Mouse (Mus musculus) megakaryocyte, adult 5-6 weeks (primary cell): ENCODE measurements around the gene Prss57. TPM values are rescaled to one million over a fixed set of nuclear protein-coding genes. Genes with fewer than 3 reads are reported as not detected.

Source experiments
- ATAC-seq: 2 replicates; pipeline ENCODE4 v1.8.0; 2016; ENCODE audit warnings: mild to moderate bottlenecking, inconsistent platforms; ENCODE audit not compliant: poor library complexity, severe bottlenecking
- total RNA-seq, 2 experiments: library from RNA; stranded (forward) in 1 of 2; stranded (reverse) in 1 of 2; fragments of 153-499, 151-499 nt in 1 of 2; fragments of 221-1000, 200-1000 nt in 1 of 2; gene quantifications; 2 replicates each; pipeline versions ENCODE4 v1.2.3 to v1.2.4; 2015 to 2017

The Prss57 gene
- total RNA-seq, 2 experiments from 2014 or later, result 1.2 to 2.7 TPM

- no peak for ATAC-seq
Measured at GRCm38 (mm10) chr10:79808728-79809127, 18.0 kb upstream of the Prss57 start.

GRCm38 (mm10) chr10:79807826-79808225 lies 17.1 kb upstream of the Prss57 start:
- ATAC-seq, result no peak

DNA sequence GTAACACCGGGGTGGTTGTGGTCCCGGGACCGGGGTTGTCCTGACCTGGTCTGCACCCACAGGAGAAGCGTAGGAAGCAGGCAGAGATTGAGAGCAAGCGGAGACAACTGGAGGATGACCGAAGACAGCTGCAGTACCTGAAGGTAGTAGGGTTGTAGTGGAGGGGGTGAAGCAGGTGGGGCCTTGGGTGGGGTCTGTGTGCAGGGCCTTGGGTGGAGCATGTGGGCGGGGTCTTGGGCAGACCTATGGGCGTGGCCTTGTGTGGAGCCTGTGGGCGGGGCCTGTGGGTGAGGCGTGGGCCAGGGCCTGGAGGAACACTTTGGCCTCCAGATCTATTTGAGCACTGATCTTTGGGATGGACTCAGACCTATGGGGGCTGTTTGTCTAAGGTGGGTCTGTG lies 16.2 kb upstream of the Prss57 start:
- no peak for ATAC-seq

GRCm38 (mm10) chr10:79806331-79806730 lies 15.6 kb upstream of the Prss57 start:
- no peak for ATAC-seq

DNA sequence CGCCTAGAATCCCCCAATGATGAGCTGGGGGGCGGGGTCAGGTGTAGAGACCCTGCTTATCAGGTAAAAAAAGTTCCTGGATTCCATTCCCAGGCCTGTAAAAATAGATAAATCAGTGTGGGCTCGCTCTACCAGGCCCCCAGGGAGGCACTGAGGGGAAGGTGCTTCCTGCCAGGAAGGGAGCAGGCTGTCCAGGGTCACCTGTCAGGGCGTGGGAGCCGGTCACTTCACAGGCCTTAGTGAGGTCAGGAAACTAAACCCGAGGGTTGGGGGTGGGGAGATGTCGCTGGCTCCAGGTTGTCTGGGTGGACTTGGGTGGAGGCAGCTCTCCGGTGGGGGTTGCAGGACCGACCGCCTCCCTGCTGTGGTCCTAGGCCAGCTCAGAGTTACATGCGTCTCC lies 14.9 kb upstream of the Prss57 start:
- ATAC-seq, result no peak

GRCm38 (mm10) chr10:79803716-79804323 lies 13.1 kb upstream of the Prss57 start:
- no peak for ATAC-seq

DNA sequence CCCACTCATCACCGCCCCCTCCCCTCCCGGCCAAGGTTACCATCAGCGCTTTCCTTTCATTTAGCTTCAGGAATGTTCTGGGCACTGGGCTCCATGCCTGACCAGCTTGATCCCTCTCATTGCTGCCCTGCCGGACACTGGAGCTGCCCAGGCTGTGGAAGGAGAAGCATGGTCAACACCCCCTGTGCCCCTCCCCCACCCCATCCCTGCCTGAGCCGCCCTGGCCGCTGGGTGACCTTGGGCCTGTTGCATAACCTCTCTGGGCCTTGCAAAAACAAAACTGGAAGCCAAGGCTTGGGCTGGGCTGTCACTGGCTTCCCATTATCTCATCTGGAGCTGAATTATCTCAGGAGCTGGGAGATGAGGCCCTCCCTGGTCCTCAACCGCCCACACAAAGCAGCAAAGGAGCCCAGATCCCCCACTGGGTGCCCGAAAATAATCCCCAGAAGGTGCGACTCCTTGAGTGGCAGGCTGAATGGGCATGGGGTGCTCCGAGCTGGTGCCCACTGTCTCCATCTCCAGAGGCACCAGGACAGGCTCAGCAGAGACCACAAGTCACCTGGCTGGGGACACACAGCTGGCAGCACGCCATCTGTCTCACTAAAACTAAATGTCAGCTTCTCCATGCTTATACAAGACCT lies 11.7 kb upstream of the Prss57 start:
- ATAC-seq, result peak; percentile 74

DNA sequence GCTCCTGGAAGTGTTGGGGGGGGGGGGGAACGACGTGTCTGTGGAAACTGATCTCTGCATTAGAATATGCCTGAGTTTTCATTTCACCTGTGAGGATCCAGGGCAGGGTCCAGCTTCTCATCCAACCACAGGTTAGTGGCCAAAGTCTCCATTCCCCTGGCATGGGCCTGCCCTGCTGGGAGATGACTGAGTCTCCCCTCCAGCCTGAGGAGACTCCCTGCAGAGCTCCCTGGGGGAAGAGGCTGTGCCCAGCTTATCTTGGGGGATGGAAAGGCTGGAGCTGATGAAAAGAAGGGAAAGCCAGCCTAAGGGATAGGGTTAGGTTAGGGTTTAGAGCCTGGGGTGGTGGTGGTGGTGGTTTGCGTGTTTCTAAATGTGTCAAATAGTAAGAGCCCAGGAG lies 11.1 kb upstream of the Prss57 start:
- no peak for ATAC-seq

- ATAC-seq, result no peak
Measured at GRCm38 (mm10) chr10:79800508-79800907, 9.7 kb upstream of the Prss57 start.

DNA sequence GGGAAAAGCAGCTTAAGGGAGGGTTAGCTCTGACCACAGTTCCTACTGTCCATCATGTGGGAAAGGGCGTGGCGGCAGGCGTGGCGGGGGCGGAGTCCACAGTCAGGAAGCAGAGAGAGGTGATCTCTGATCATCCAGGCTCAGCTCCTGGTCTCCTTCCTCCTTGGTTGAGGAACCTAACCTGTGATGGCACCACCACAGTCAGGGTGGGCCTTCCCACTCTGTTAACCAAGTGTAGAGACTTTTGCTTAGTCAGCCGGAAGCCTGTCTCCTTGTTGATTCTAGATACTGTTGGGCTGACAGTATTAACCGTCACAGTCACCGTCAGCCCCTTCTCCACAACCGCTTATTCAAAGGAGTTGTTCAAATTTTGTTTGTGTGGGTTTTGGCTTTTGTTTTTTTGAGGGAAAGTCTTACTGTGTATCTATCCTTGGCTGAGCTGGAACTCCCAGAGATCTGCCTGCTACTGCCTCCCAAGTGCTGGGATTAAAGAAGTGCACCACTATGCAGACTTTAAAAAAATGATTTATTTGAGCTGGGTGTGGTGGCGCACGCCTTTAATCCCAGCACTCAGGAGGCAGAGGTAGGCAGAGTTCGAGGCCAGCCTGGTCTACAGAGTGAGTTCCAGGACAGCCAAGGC lies 7.6 kb upstream of the Prss57 start:
- ATAC-seq, result peak; percentile 66

GRCm38 (mm10) chr10:79797326-79797725 lies 6.6 kb upstream of the Prss57 start:
- no peak for ATAC-seq

DNA sequence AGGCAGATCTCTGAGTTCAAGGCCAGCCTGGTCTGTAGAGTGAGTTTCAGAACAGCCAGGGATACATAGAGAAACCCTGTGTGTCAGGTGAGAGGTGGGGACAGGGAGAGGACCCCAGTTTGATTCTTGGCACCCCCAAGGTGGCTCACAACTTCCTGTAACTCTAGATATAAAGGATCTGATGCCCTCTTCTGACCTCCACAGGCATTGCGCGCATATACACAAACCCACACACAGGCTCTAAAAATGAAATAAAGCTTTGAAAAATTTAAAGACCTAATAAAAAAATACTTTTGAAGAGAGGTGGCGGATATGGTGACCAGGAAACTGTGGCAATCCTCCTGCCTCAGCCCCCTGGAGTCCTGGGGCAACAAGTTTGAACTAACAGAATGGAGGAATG lies 5.1 kb upstream of the Prss57 start:
- ATAC-seq, result no peak

- ATAC-seq, result no peak
Measured at GRCm38 (mm10) chr10:79794491-79794931, 3.8 kb upstream of the Prss57 start.

GRCm38 (mm10) chr10:79793738-79794490 lies 3.2 kb upstream of the Prss57 start:
- ATAC-seq, result peak; percentile 14

DNA sequence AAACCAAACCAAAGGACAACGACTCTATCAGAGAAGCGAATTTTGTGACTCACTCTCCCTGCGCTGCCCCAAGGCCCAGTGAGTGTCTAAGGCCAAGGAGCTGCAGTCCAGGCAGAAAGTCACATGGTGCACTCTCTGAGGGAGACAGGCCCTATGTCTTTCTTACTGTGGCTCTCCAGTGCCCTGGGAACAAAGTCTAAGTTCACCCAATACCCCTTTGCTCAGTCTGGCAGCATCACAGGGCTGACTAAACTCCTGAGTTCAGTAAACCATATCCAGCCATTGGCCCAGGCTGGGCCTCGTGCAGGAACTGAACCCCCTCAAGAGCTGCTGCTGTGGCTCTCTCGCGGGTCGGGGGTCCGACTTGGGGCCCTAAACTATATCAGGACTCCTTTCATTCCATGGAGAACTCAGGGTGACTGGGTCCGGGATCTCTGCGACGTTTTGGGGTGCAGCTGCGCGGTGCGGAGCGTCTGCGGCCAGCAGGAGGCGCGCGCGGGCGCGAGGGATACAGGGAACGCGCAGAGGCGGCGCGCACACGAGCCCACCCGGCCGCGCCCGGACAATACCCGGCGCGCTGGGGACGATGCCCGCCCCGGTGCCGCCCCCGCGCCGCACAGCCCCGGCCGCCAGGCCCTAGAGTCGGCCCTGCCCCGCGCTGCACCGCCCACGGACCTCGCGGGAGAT lies 2.4 kb upstream of the Prss57 start, which contains the start of gene Palm:
Gene Palm (plus strand): TSS at position 522 of the 687 bp plus-strand sequence.
- ATAC-seq, result peak; percentile 65

- no peak for ATAC-seq
Measured at GRCm38 (mm10) chr10:79792339-79793040, 1.7 kb upstream of the Prss57 start.

DNA sequence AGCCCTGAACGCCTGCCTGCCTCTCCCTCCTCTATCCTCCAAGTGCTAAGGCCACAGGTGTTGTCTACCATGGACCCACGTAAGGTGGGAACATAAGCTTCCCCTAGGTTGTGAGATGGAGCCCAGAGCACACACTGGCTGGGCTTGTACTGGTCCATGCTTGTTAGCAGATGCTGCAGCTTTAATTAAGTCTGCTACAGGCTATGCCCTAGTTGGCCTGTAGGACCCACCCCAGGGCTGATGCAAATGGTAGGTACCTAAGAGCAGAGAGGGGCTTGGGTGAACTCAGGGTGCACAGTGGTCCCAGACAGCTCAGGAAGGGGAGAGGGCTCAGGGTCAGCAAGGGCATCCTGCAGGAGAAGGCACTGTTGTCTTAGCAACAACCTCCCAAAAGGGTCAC lies 1.2 kb downstream of the Prss57 start:
- no peak for ATAC-seq

DNA sequence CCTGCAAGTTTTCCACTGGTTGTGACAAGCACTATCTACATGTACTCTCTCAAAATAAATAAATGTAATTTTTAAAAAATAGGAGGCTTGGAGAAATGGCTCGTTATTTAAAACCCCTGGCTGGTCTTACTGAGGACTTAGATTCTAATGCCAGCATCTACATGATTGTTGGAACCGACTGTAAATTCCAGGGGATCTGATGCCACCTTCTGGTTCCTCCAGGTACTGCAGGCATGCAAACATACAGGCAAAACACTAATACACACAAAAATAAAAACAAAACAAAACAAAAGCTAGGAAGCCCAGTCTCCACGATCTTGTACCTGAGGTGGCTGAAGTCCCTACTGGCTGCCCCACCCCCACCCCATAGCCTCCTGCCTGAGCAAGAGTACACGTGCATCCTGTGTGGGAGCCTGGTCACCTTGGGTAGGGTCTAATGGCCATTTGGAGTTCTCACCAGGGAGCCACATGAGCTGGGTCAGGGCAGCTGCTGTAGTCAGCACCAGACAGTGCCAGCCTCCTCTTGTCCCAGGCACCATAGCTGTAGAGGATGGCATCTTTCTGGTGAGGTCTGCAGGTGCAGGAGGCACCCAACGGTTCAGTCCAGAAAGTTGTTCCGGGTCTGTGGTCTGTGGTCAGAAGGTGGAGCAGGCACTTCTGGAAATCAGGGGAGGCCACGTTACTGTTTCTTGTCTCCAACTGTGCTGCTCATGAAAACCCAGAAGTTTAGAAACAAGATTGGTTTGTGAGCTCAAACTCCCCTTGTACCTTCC lies 2.2 kb downstream of the Prss57 start:
- ATAC-seq, result peak; percentile 52
